Mouse (Mus musculus): ENCODE results near the gene Tlk2.

GRCm38 (mm10) chr11:105296084-105296483 lies 117.5 kb downstream of the Tlk2 start:
- no peak for TF ChIP-seq CTCF (IDR thresholded peaks at IDR 0.05)
- TF ChIP-seq EP300 (IDR thresholded peaks at IDR 0.05) = no peak
